Mouse (Mus musculus) liver, postnatal 0 days (tissue): ENCODE measurements around the gene St8sia1.

Experiments used
- CTCF ChIP-seq: sonication (generic); IDR thresholded peaks from 2 replicates; pipeline ENCODE4 v1.5.1; 2016; ENCODE audit warnings: antibody characterized with exemption, low read depth
- EP300 ChIP-seq: IDR thresholded peaks from 2 replicates; pipeline ENCODE4 v1.6.1; 2016; ENCODE audit warnings: antibody characterized with exemption, low read depth, mild to moderate bottlenecking

- TF ChIP-seq CTCF (no peak), EP300 (no peak)
Measured at GRCm38 (mm10) chr6:142809373-142810098, 154.7 kb downstream of the St8sia1 start.
